Mouse (Mus musculus): Measurements from ENCODE around the gene Prss16. TPM values are rescaled to one million over a fixed set of nuclear protein-coding genes. Genes with fewer than 3 reads are reported as not detected.
A peak's percentile ranks its signal among the peaks of the same experiment; 100 is the strongest.

Gene Prss16
- polyA plus RNA-seq, 2 experiments, result 0.23 to 0.39 TPM

GRCm38 (mm10) chr13:22015479-22016450, 6.2 kb upstream of the Prss16 start:
- 11% methylated on average over 27 of the region's 27 CpGs for WGBS (ENCODE audit: insufficient replicate concordance)
- Histone ChIP-seq H3K4me1 (replicated peaks; ENCODE audit: control insufficient read depth in 2 of 2, insufficient read depth in 2 of 2, low read length in 1 of 2) (peaks cover 2 to 22% of the 10 kb centered on the region in 2 experiments), H3K27ac (no peak overlapping the region), H3K4me2 (ENCODE audit: low read depth) (peak overlapping the region; percentile 62), H3K27me3 (ENCODE audit: control insufficient read depth, insufficient read depth, low read length) (peaks cover 31% of the 10 kb centered on the region), H3K36me3 (replicated peaks; ENCODE audit: control insufficient read depth, insufficient read depth, low read depth) (no peaks in the 10 kb centered on the region), H3K9me3 (ENCODE audit: control insufficient read depth, low read length) (no peaks in the 10 kb centered on the region), H3K9ac (replicated peaks) (no peak overlapping the region), H3K4me3 (ENCODE audit: insufficient read depth in 1 of 2, low read depth in 2 of 2, low read length in 2 of 2) (peak overlapping the region; percentile 31 to 44)
- DNase-seq (ENCODE audit: low read depth in 3 of 3, low spot score in 3 of 3) (peak in 2 of 3 experiments; percentile 77 to 82), ATAC-seq (ENCODE audit: insufficient read depth) (peak; percentile 83)
- peak; percentile 22 for TF ChIP-seq CTCF (IDR thresholded peaks at IDR 0.05; ENCODE audit: low read depth)
- TF ChIP-seq EP300 (IDR thresholded peaks at IDR 0.05; ENCODE audit: low read depth), result no peak

DNA sequence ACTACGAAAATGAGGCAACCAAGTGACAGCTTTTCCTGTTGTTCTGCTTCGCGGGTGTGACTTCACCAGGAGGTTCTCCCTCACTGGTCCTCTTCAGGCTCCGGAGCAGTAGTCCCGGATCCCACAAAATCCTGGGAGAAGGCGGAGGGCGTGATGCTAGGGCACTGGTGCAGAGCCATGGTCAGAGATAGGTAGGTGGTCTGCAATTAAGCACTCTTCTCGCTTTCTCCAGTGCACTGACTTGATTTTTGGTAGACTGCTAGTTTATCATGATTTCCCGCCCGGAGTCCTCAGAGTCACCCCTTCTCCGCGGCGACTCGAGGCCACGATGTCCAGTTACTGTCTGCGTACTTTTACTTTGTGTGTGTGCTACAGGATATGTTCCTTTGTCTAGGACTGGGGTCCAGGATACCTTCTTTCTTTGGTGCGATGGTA, 4.9 kb upstream of the Prss16 start:
- Histone ChIP-seq H3K4me3 (ENCODE audit: insufficient read depth in 1 of 2, low read depth in 2 of 2, low read length in 2 of 2) (peak overlapping the region; percentile 29 to 35; a peak in 3 of 4 replicates), H3K27me3 (ENCODE audit: control insufficient read depth, insufficient read depth, low read length) (peaks cover 43% of the 10 kb centered on the region), H3K9ac (replicated peaks) (no peak overlapping the region), H3K4me2 (ENCODE audit: low read depth) (peak overlapping the region; percentile 62), H3K9me3 (ENCODE audit: control insufficient read depth, low read length) (no peaks in the 10 kb centered on the region), H3K36me3 (replicated peaks; ENCODE audit: control insufficient read depth, insufficient read depth, low read depth) (no peaks in the 10 kb centered on the region), H3K4me1 (replicated peaks; ENCODE audit: control insufficient read depth in 2 of 2, insufficient read depth in 2 of 2, low read length in 1 of 2) (peaks cover under 1 to 16% of the 10 kb centered on the region in 2 experiments), H3K27ac (no peak overlapping the region)
- ATAC-seq (ENCODE audit: insufficient read depth) (no peak), DNase-seq (ENCODE audit: low read depth in 3 of 3, low spot score in 3 of 3) (no peak)
- 9% methylated on average over 17 of the region's 17 CpGs for WGBS (ENCODE audit: insufficient replicate concordance)
- TF ChIP-seq EP300 (IDR thresholded peaks at IDR 0.05; ENCODE audit: low read depth) (no peak), CTCF (IDR thresholded peaks at IDR 0.05; ENCODE audit: low read depth) (no peak)

- DNase-seq (ENCODE audit: low read depth in 3 of 3, low spot score in 3 of 3), result no peak
- no peak overlapping the region for H3K4me3 ChIP-seq (ENCODE audit: insufficient read depth in 1 of 2, low read depth in 2 of 2, low read length in 2 of 2)
These were observed 4.2 kb upstream of the Prss16 start for GRCm38 (mm10) chr13:22013716-22014115.

DNA sequence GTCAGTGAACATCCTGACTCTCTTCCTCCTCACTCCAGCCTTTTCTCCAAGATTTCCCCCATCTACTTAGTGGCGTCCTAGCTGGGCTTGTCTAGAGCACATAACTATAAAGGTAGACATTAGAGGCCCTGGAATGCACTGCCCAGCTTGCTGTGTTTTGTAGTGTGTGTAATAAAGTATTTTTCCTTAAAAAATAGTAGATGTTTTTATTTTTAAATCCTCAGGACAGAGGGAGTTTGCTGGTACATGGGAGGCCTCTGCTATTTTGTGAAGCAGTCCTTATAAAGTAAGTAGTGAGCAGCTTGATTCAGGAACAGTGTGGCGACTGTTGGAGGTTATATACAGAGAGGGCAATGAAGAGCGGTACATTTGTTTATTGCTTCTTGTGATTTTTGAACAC, 835 bp downstream of the Prss16 start:
- Histone ChIP-seq H3K4me3 (ENCODE audit: insufficient read depth in 1 of 2, low read depth in 2 of 2, low read length in 2 of 2) (no peak overlapping the region), H3K36me3 (replicated peaks; ENCODE audit: control insufficient read depth, insufficient read depth, low read depth) (no peaks in the 10 kb centered on the region), H3K27ac (no peak overlapping the region), H3K9ac (replicated peaks) (no peak overlapping the region), H3K27me3 (ENCODE audit: control insufficient read depth, insufficient read depth, low read length) (peaks cover 88% of the 10 kb centered on the region), H3K4me1 (replicated peaks; ENCODE audit: control insufficient read depth in 2 of 2, insufficient read depth in 2 of 2, low read length in 1 of 2) (peaks cover 2 to 5% of the 10 kb centered on the region in 2 experiments; a peak in 2 of 4 replicates), H3K9me3 (ENCODE audit: control insufficient read depth, low read length) (no peaks in the 10 kb centered on the region), H3K4me2 (ENCODE audit: low read depth) (no peak overlapping the region)
- WGBS (ENCODE audit: insufficient replicate concordance), result 66% methylated on average over 3 of the region's 3 CpGs
- DNase-seq (ENCODE audit: low read depth in 3 of 3, low spot score in 3 of 3) (no peak), ATAC-seq (ENCODE audit: insufficient read depth) (no peak)
- TF ChIP-seq CTCF (IDR thresholded peaks at IDR 0.05; ENCODE audit: low read depth) (no peak), EP300 (IDR thresholded peaks at IDR 0.05; ENCODE audit: low read depth) (no peak)

More at GRCm38 (mm10) chr13:22013716-22014115, 4.2 kb upstream of the Prss16 start:
- H3K27ac ChIP-seq, result no peak overlapping the region
- H3K36me3 ChIP-seq (replicated peaks; ENCODE audit: control insufficient read depth, insufficient read depth, low read depth), result no peaks in the 10 kb centered on the region
- H3K4me2 ChIP-seq (ENCODE audit: low read depth), result peak overlapping the region; percentile 62
- 19% methylated on average over 13 of the region's 13 CpGs for WGBS (ENCODE audit: insufficient replicate concordance)
- peaks cover 50% of the 10 kb centered on the region for H3K27me3 ChIP-seq (ENCODE audit: control insufficient read depth, insufficient read depth, low read length)
- H3K4me1 ChIP-seq (replicated peaks; ENCODE audit: control insufficient read depth in 2 of 2, insufficient read depth in 2 of 2, low read length in 1 of 2), result peaks cover 0 to 16% of the 10 kb centered on the region in 2 experiments
- TF ChIP-seq EP300 (IDR thresholded peaks at IDR 0.05; ENCODE audit: low read depth), result no peak
- no peak for TF ChIP-seq CTCF (IDR thresholded peaks at IDR 0.05; ENCODE audit: low read depth)
- no peak overlapping the region for H3K9ac ChIP-seq (replicated peaks)
- no peak for ATAC-seq (ENCODE audit: insufficient read depth)
- no peaks in the 10 kb centered on the region for H3K9me3 ChIP-seq (ENCODE audit: control insufficient read depth, low read length)

GRCm38 (mm10) chr13:22007872-22008271, 1.7 kb downstream of the Prss16 start:
- WGBS (ENCODE audit: insufficient replicate concordance), result 60% methylated on average over 7 of the region's 7 CpGs
- H3K27me3 ChIP-seq (ENCODE audit: control insufficient read depth, insufficient read depth, low read length), result peaks cover 89% of the 10 kb centered on the region
- ATAC-seq (ENCODE audit: insufficient read depth) (no peak), DNase-seq (ENCODE audit: low read depth in 3 of 3, low spot score in 3 of 3) (no peak)
- no peaks in the 10 kb centered on the region for H3K36me3 ChIP-seq (replicated peaks; ENCODE audit: control insufficient read depth, insufficient read depth, low read depth)
- no peak overlapping the region for H3K4me3 ChIP-seq (ENCODE audit: insufficient read depth in 1 of 2, low read depth in 2 of 2, low read length in 2 of 2)
- no peak overlapping the region for H3K27ac ChIP-seq
- no peak overlapping the region for H3K4me2 ChIP-seq (ENCODE audit: low read depth)
- peaks cover 2 to 5% of the 10 kb centered on the region in 2 experiments; a peak in 2 of 4 replicates for H3K4me1 ChIP-seq (replicated peaks; ENCODE audit: control insufficient read depth in 2 of 2, insufficient read depth in 2 of 2, low read length in 1 of 2)
- no peaks in the 10 kb centered on the region for H3K9me3 ChIP-seq (ENCODE audit: control insufficient read depth, low read length)
- TF ChIP-seq EP300 (IDR thresholded peaks at IDR 0.05; ENCODE audit: low read depth) (no peak), CTCF (IDR thresholded peaks at IDR 0.05; ENCODE audit: low read depth) (no peak)
- no peak overlapping the region for H3K9ac ChIP-seq (replicated peaks)
